Mouse (Mus musculus) urinary bladder, adult 2 months (tissue): ENCODE results near the gene Pbxip1. TPM values are rescaled to one million over a fixed set of nuclear protein-coding genes. Genes with fewer than 3 reads are reported as not detected.
A peak's percentile ranks its signal among the peaks of the same experiment; 100 is the strongest.

Experiments
- DNase-seq: peaks from one replicate; pipeline ENCODE4 v3.0.0; 2022; ENCODE audit warnings: low spot score
- polyA plus RNA-seq: library from polyadenylated mRNA; depleted of rRNA; stranded (reverse); fragments of >200 nt; gene quantifications from 2 replicates; pipeline ENCODE4 v1.2.3, GENCODE M21; 2012; rRNA removed

Pbxip1 gene
- polyA plus RNA-seq, 1 experiment: 167 TPM

DNA sequence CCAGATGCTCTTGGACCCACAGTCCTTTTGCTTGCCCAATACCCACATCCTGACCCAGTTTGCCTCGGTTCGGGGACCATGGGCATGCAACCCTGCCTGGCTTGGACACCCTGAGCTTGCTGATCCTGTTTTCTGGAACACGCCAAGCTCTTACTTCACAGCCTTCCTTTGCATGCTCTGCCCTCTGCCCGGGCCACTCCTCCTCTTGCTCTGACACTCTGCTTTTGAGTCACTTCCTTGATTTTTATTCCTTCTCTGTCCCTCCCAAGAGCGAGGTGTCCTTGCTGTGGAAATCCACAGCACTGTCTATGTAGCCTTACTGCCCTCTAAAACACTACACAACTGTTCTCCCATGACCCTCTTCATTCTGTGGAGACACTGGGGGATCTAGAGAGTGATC, 45.7 kb downstream of the Pbxip1 start:
- DNase-seq: no peak

DNA sequence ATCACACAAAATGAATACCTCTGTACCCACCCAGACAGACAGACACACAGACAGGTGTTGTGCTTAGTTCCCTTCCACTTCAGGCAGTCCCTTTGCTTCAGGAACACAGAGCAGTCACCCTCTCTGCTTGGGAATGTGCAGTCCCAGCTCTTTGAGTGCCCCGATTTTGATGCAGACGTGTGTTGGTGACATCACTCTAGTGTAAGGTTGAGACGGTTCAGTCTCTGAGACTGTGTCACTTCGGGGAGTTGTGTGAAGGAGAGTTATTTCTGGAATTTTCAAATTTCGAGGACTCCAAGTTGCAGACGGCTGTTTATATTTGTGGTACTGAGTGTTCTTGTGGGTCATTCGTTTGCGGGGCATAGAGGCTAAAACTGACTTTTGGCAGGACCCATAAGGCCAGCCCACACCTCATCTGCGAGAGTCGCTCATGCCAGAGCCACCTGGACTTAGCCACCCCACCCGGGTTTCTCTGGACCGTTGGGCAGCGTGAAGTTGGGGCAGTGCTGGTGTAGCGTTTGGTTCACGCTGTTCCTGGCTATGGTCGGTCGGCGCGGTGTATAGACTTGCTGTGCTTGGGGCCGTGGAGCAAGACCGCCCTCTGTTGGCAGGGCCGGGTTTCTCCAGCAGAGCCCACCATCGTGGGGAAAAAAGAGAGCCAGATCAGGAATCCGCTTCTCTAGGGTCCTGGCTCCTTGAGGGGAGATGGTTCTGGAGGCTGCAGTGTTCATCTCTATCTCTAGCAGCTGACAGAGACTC, 48.4 kb downstream of the Pbxip1 start:
- peak; percentile 70 for DNase-seq

DNA sequence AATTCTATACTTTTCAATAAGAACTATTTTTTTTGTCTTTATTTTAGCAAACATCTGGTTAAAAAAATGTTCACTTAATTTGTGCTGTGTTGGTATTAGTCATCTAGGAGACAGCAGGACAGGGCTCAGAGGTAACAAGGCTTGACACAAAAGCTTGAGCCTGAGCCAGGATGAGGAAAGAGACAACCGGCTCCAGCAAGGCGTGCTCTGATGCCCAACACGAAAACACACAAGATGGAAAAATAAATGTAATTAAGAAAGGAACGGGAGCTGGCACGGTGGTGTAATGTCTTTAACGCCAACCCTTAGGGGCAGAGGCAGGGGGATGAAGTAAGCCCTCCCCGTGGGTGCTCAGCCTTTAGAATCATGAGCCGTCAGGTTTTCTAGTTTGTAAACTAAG, 49.6 kb downstream of the Pbxip1 start:
- DNase-seq: no peak

DNA sequence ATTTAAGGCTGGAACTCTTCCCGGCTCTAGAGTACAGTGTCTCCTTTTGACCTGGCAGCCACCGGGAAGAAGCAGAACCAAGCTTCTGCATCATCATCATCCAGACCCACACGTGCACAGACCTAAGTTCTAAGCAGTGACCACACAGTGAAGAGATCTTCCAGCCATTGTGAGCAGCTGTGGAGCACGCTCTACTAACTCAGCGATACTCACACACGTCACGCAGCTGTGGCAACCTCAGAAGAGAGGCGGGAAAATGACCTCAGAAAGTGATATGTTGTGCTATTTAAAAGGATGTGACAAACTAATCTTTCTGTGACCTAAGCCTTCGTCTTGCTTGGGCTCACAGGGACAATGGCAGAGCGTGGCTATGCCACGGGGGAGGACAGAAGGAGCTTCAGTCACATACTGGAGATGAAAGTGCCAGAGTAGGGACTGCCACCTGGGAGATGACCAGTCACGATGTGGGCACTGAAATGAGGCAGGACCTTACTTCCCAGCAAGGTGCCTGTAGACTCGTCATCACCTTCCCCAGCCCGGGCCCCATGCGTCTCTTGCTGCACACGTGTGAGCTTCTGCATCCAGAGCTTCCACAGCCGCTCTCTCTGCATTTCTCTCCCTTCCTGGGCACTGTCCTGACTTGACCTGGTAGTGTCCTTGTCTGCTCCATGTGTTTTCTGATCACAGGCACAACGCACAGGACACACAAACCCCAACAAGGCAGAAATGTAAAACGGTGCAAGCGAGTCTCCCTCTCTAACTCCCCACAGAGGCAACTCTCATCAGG, 50.6 kb downstream of the Pbxip1 start:
- no peak for DNase-seq

DNA sequence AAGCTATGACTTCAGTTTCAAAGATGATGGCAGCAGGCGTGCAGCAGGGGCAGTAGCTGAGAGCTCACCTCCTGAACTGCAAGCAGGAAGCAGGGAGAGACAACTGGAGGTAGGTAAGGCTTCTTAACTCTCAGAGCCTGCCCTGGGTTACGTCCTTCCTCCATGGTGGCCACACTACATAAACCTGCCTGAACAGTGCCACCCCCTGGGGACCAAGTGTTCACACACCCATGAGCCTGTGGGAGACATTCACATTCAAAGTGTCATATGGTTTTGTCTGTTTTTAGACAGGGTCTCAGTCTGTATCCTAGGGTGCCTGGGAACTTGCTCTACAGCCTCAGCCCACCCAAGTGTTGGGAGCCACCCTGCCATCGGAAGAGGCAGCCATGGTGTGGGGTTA, 54.3 kb downstream of the Pbxip1 start:
- DNase-seq: no peak

DNA sequence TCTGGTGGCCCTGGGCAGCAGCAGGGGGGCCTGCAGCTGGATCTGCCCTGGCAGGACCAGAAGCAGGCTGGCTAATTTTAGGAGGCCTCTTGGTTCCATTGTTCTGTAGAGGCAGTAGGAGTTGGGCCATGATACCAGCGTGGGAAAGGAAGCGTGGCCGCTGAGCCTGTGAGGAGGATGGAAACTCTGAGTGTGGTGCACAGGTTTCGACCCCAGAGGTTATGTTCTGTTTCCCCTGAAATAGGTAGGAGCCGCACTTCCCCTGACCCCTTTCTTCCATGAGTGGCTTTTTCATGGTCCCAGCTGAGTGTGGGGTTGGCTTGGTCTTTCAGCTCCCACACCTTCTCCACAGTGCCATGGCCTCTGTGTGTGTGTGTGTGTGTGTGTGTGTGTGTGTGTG, 55.1 kb downstream of the Pbxip1 start:
- no peak for DNase-seq

DNA sequence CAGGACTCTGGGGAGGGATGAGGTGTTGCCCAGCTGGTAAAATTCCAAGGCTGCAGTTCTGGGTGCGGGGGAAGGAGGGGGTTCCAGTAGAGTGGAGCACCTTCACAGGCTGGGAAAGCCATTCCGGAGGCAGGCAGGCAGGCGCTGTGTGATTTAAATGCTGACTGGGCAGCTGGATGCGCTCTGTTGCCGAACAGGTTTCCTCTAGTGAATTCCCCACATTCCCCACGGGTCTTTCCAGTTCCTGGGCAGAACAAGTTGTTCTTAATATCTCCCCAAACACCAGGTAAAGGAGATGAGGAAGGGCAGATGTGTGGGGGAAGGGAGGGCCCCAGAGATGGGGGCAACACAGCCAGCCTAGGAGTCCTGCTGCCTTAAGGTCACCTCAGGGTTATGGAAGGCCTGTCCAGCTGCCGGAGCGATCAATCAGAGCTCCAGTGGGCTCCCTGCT, 56.2 kb downstream of the Pbxip1 start:
- no peak for DNase-seq

DNA sequence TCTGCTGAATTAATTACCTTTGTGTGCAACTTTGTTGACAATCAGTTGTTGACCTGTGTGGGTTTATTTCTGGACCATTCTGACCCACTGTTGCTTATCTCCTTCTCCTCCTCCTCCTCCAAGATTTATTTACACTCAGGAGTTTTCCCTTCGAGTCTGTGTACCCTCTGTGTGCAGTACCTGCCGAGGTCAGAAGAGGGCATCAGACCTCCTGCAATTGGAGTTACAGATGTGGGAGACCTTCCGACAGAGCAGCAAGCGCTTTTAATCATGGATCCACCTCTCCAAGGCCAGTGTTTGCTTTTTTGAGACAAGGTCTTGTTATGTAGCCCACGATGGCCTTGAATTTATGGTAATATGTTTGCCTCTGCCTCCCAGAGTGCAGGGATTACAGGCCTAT, 58.1 kb downstream of the Pbxip1 start:
- no peak for DNase-seq

DNA sequence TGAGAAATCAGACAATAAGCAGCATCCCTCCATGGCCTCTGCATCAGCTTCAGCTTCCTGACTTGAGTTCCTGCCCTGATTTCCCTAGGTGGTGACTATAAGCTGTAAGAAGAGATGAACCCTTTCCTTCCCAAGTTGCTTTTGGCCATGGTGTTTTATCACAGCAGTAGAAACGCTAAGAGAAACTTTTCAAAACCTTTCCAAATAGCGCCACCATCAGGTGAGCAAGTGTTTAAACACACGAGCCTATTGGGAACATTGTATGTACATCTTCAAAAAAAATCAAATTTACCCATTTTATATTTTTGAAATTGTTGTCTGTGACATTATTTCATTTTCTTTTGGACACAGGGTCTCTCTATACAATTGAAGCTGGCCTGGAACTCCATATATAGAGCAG, 59.9 kb downstream of the Pbxip1 start:
- no peak for DNase-seq

DNA sequence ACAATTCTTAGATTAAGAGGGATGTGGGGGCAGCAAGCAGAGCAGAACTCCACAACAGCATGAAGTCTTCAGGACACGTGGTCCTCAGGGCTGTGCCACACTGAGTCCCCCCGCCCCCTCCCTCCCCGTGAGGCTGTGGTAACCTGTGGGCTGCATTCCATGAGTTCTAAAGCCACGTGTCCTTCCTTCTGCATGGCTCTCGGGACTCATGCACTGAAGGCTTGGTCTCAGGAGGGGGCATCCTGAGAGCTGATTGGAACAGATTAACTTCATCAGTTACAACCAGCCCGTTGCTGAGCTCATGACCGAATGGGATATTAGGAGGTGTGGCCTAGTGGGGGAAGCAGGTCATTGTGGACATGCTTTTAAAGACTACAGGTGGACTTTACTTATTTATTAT, 63.2 kb downstream of the Pbxip1 start:
- DNase-seq: no peak

Other genes with a start within 250 kb of the Pbxip1 start
- gene Gba, start 233.8 kb upstream of the Pbxip1 start, polyA plus RNA-seq: 58.7 and 60.8 TPM in 2 replicates
- gene Thbs3, start 221.5 kb upstream of the Pbxip1 start, polyA plus RNA-seq: 59.3 and 69.8 TPM in 2 replicates
- gene Mtx1, start 209.6 kb upstream of the Pbxip1 start, polyA plus RNA-seq: 112 and 131 TPM in 2 replicates
- gene Muc1, start 207.6 kb upstream of the Pbxip1 start, polyA plus RNA-seq: 0.94 and 1.2 TPM in 2 replicates
- 67.7 and 77.1 TPM in 2 replicates for gene Krtcap2, start 190.7 kb upstream of the Pbxip1 start, polyA plus RNA-seq
- gene Trim46, start 190.4 kb upstream of the Pbxip1 start, polyA plus RNA-seq: 4.1 and 6.0 TPM in 2 replicates
- 200 and 251 TPM in 2 replicates for gene Dpm3, start 177.3 kb upstream of the Pbxip1 start, polyA plus RNA-seq
- 128 and 156 TPM in 2 replicates for gene Slc50a1, start 166.1 kb upstream of the Pbxip1 start, polyA plus RNA-seq
- gene Efna1, start 155.6 kb upstream of the Pbxip1 start, polyA plus RNA-seq: 41.8 and 43.5 TPM in 2 replicates
- 0.36 and 0.55 TPM in 2 replicates for gene Efna3, start 113.7 kb upstream of the Pbxip1 start, polyA plus RNA-seq
- gene Efna4, start 98.7 kb upstream of the Pbxip1 start, polyA plus RNA-seq: 3.4 and 3.7 TPM in 2 replicates
- 96.1 and 101 TPM in 2 replicates for gene Adam15, start 86.7 kb upstream of the Pbxip1 start, polyA plus RNA-seq
- gene Dcst2, start 74.7 kb upstream of the Pbxip1 start, polyA plus RNA-seq: 0.24 and 0.41 TPM in 2 replicates
- 0.07 and 0.33 TPM in 2 replicates for gene Dcst1, start 71.5 kb upstream of the Pbxip1 start, polyA plus RNA-seq
- gene Zbtb7b, start 41.9 kb upstream of the Pbxip1 start, polyA plus RNA-seq: 36.4 and 39.5 TPM in 2 replicates
- 1.2 and 1.5 TPM in 2 replicates for gene Lenep, start 33.9 kb upstream of the Pbxip1 start, polyA plus RNA-seq
- gene Flad1, start 24.8 kb upstream of the Pbxip1 start, polyA plus RNA-seq: 30.8 and 34.6 TPM in 2 replicates
- 21.7 and 29.6 TPM in 2 replicates for gene Cks1b, start 18.3 kb upstream of the Pbxip1 start, polyA plus RNA-seq
- 85.7 and 87.7 TPM in 2 replicates for gene Shc1, start 18.3 kb upstream of the Pbxip1 start, polyA plus RNA-seq
- 34.0 and 38.0 TPM in 2 replicates for gene Pygo2, start 6.5 kb upstream of the Pbxip1 start, polyA plus RNA-seq
- 21.5 and 23.3 TPM in 2 replicates for gene Pmvk, start 17.8 kb downstream of the Pbxip1 start, polyA plus RNA-seq
- 10.6 and 16.4 TPM in 2 replicates for gene Kcnn3, start 83.5 kb downstream of the Pbxip1 start, polyA plus RNA-seq